ENCODE assay signal across 11 mouse cellular contexts in genomic region chr16:22076620-22076941, GRCm38 (mm10).
DNase-seq lines count a peak whose midpoint lies in the region; ATAC-seq lines count a peak whose summit lies in the region.
"Had no signal": no experiment of that assay in that cellular context is flagged by ENCODE, and none has a peak within 500 bp of the region (broad histone marks: within the 10 kb centered on the region; RNA-seq: fewer than 3 reads in every experiment).

No protein-coding gene starts in this region.

- peak overlapping the region; percentile 64 for H3K27ac ChIP-seq in midbrain, embryonic 12.5 days (replicated peaks)
- no peak overlapping the region for H3K27ac ChIP-seq in midbrain, embryonic 15.5 days
- H3K27ac ChIP-seq: heart, embryonic 13.5 days had no signal

- peaks cover 17% of the 10 kb centered on the region; the same call in 1 of the 2 replicates for H3K4me1 ChIP-seq in midbrain, embryonic 12.5 days
- H3K4me1 ChIP-seq in midbrain, embryonic 15.5 days = no peaks in the 10 kb centered on the region

- H3K4me2 ChIP-seq in midbrain, embryonic 12.5 days (replicated peaks) = no peak overlapping the region
- H3K4me2 ChIP-seq in midbrain, embryonic 15.5 days = no peak overlapping the region
- H3K4me2 ChIP-seq: heart, embryonic 13.5 days had no signal

- no peaks in the 10 kb centered on the region for H3K9me3 ChIP-seq in midbrain, embryonic 12.5 days
- H3K9me3 ChIP-seq in midbrain, embryonic 15.5 days = no peaks in the 10 kb centered on the region
- H3K9me3 ChIP-seq: heart, embryonic 13.5 days had no signal

- H3K27me3 ChIP-seq in midbrain, embryonic 12.5 days = no peaks in the 10 kb centered on the region
- H3K27me3 ChIP-seq in midbrain, embryonic 15.5 days (replicated peaks) = no peaks in the 10 kb centered on the region
- H3K27me3 ChIP-seq: heart, embryonic 13.5 days had no signal

- H3K4me3 ChIP-seq in midbrain, embryonic 12.5 days = no peak overlapping the region
- no peak overlapping the region for H3K4me3 ChIP-seq in midbrain, embryonic 15.5 days
- H3K4me3 ChIP-seq: heart, embryonic 13.5 days had no signal

- 31% methylated on average over 4 of the region's 4 CpGs for WGBS in midbrain, embryonic 12.5 days
- WGBS in midbrain, embryonic 15.5 days = 35% methylated on average over 4 of the region's 4 CpGs

- ATAC-seq in midbrain, embryonic 12.5 days (ENCODE audit: low FRiP score, low read depth) = peak; percentile 49; the same call in 1 of the 2 replicates
- ATAC-seq in midbrain, embryonic 15.5 days (replicated peaks) = no peak

- H3K36me3 ChIP-seq in midbrain, embryonic 12.5 days = peaks cover 69% of the 10 kb centered on the region
- H3K36me3 ChIP-seq in midbrain, embryonic 15.5 days (replicated peaks) = 0 out of 2 replicates have a peak, but pooled peaks cover 5% of the 10 kb centered on the region

- DNase-seq in NIH3T3 (ENCODE audit: low read depth) = peak; percentile 93
- DNase-seq in gonadal fat pad, adult 2 months (ENCODE audit: low read depth) = peak; percentile 33
- peak; percentile 25 for DNase-seq in skeletal muscle tissue, adult 2 months (ENCODE audit: low read depth, low spot score)
- no peak for DNase-seq in spleen, postnatal 10 days (ENCODE audit: low spot score in 2 of 2)
- DNase-seq in kidney, postnatal 10 days = no peak
- DNase-seq: cerebellum, adult 8-10 months; kidney, adult 2 months; layer of hippocampus, postnatal 36 days had no signal

- H3K9ac ChIP-seq in midbrain, embryonic 12.5 days (replicated peaks) = no peak overlapping the region
- no peak overlapping the region for H3K9ac ChIP-seq in midbrain, embryonic 15.5 days
- H3K9ac ChIP-seq: heart, embryonic 13.5 days had no signal

Comparison
In these comparisons a context has a peak if more than half of its experiments do, and no peak if none do; other contexts are left out.
1. DNase-seq: peak in NIH3T3 (single experiment), gonadal fat pad, adult 2 months (single experiment) and skeletal muscle tissue, adult 2 months (single experiment); none in spleen, postnatal 10 days (0 of 2) and kidney, postnatal 10 days (single experiment).